Mouse (Mus musculus) heart, adult 9 months (tissue): ENCODE measurements around the gene Mup3.
A peak's percentile ranks its signal among the peaks of the same experiment; 100 is the strongest.
"Not testable (repeated sequence)": the region's sequence is repeated elsewhere in the genome, so short reads cannot be mapped to it uniquely, and the experiment has no call there.

Experiments
- DNase-seq, 2 experiments: peaks; one replicate each; pipeline ENCODE4 v3.0.0; 2022; ENCODE audit warnings: low spot score in 2 of 2

Mup3 gene

GRCm38 (mm10) chr4:62087241-62087640 is at the start of gene Mup3:
Mup3 (minus strand) TSS chr4:62087342.
- no peak for DNase-seq

- DNase-seq = peak in 1 of 2 experiments; percentile 23
These were observed 46.6 kb upstream of the Mup3 start for GRCm38 (mm10) chr4:62133706-62134105.

- not testable (repeated sequence) for DNase-seq
These were observed 16.2 kb upstream of the Mup3 start for GRCm38 (mm10) chr4:62103366-62103765.

DNA sequence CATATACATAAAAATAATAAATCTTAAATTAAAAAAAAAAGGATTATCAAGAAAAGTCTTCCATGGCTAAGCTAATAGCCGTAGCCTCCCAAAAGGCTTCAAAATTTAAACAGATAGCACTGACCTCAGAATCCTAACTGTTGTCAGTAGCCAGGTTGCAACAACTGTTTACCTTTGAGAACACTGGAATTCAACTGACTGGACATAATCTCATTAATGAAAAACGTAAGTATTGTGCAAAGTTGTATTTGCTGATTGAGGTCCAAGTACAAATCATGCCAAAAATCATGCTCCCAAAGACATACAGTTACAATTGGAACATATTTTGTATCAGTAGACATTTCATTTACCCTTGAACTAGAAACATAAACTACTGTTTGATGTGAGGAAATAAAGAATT is 811 bp upstream of the Mup3 start:
- no peak for DNase-seq

GRCm38 (mm10) chr4:62082755-62083154 is 4.4 kb downstream of the Mup3 start:
- DNase-seq = no peak

DNA sequence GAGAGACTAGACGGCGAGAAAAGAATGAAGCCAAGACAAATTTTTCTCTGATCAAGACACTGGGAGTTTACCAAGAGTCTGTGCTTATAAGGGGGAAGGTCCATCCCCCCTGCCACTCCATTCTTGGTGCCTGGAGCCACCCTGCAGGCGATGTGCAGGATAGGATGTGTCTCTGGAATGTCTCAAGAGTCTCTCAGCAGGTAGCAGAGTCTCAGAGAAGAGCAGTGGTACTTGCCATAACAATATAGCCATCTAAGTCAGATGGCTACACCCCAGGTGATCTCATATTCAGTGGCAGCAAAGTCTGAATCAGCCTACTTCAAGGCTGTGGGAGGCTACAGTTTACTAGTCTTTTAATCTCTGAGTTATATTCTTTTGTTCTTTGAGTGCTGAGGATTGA is 12.0 kb downstream of the Mup3 start:
- no peak for DNase-seq

GRCm38 (mm10) chr4:62054780-62055179 is 32.4 kb downstream of the Mup3 start:
- not testable (repeated sequence) for DNase-seq

DNA sequence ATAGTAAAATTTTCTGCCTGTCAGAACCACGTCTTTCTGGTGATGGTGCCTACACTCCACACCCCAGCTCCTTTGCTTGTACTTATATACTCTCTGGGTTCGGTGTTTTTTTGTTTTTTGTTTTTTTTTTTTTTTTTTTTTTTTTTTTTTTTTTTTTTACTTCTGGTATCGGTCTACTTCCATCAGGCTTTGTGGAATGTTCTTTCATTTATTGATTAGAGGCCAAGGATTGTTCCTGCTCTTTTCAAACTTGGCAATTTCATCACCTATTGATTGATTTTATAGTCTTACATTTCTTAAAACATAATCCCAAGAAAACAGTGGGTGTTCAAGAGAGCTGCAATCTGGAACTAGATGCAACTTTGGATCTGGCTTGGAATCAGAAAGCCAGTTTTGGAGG is 33.1 kb downstream of the Mup3 start, which contains the start of gene Mup20:
Mup20 (minus strand) TSS at position 101 of the 400 bp plus-strand sequence.
- DNase-seq = not testable (repeated sequence)
